Mouse (Mus musculus) kidney, postnatal 36 days (tissue): ENCODE data around the gene G2e3.

Source experiments
- DNase-seq, 2 experiments: peaks; one replicate each; pipeline ENCODE4 v3.0.0; 2021 to 2022; ENCODE audit warnings: mixed read lengths in 2 of 2

The G2e3 gene

GRCm38 (mm10) chr12:51347988-51348697 is at the start of gene G2e3:
Gene G2e3 (plus strand): TSS chr12:51348061.
- peak; percentile 90 to 92 for DNase-seq

GRCm38 (mm10) chr12:51323604-51324003 is 24.3 kb upstream of the G2e3 start:
- peak in 1 of 2 experiments; percentile 8 for DNase-seq

- DNase-seq: no peak
Observed at GRCm38 (mm10) chr12:51326819-51327218, 21.0 kb upstream of the G2e3 start.

- no peak for DNase-seq
Observed at GRCm38 (mm10) chr12:51337014-51337413, 10.8 kb upstream of the G2e3 start.

- peak; percentile 35 to 48 for DNase-seq
Observed at GRCm38 (mm10) chr12:51346121-51346520, 1.7 kb upstream of the G2e3 start.

GRCm38 (mm10) chr12:51348698-51348998 is 787 bp downstream of the G2e3 start:
- DNase-seq: no peak

GRCm38 (mm10) chr12:51355296-51355695 is 7.4 kb downstream of the G2e3 start:
- peak in 1 of 2 experiments; percentile 22 for DNase-seq

GRCm38 (mm10) chr12:51361294-51361693 is 13.4 kb downstream of the G2e3 start:
- no peak for DNase-seq

GRCm38 (mm10) chr12:51362898-51363297 is 15.0 kb downstream of the G2e3 start:
- no peak for DNase-seq

GRCm38 (mm10) chr12:51368504-51368903 is 20.6 kb downstream of the G2e3 start:
- no peak for DNase-seq

- peak; percentile 95 for DNase-seq
Observed at GRCm38 (mm10) chr12:51377003-51377887, 29.4 kb downstream of the G2e3 start, which contains the start of gene Scfd1. Gene Scfd1 (plus strand): TSS chr12:51377510.

GRCm38 (mm10) chr12:51377888-51378190 is 30.0 kb downstream of the G2e3 start:
- DNase-seq: no peak

- no peak for DNase-seq
Observed at GRCm38 (mm10) chr12:51399871-51400270, 52.0 kb downstream of the G2e3 start.

- peak; percentile 0 to 34 for DNase-seq
Observed at GRCm38 (mm10) chr12:51402060-51402698, 54.3 kb downstream of the G2e3 start.

- no peak for DNase-seq
Observed at GRCm38 (mm10) chr12:51403987-51404586, 56.2 kb downstream of the G2e3 start.

GRCm38 (mm10) chr12:51411362-51411761 is 63.5 kb downstream of the G2e3 start:
- no peak for DNase-seq
